Mouse (Mus musculus): ENCODE measurements around the gene Tm9sf3. TPM values are rescaled to one million over a fixed set of nuclear protein-coding genes. Genes with fewer than 3 reads are reported as not detected.

The Tm9sf3 gene
- total and polyA plus RNA-seq, 3 experiments: 34.3 to 114 (median 103) TPM

Other genes with a start within 250 kb of the Tm9sf3 start
- gene Dntt, start 234.7 kb downstream of the Tm9sf3 start, total RNA-seq (2012; rRNA removed): not detected in 2 replicates
- not detected for gene Dntt, start 234.7 kb downstream of the Tm9sf3 start, polyA plus RNA-seq (2012; ENCODE audit: insufficient read depth in 1 of 2, insufficient read length in 2 of 2, low read depth in 1 of 2, low replicate concordance in 2 of 2, missing spikeins in 1 of 2)
- not detected in 2 replicates for gene Opalin, start 186.9 kb downstream of the Tm9sf3 start, total RNA-seq (2012; rRNA removed)
- not detected for gene Opalin, start 186.9 kb downstream of the Tm9sf3 start, polyA plus RNA-seq (2012; ENCODE audit: insufficient read depth in 1 of 2, insufficient read length in 2 of 2, low read depth in 1 of 2, low replicate concordance in 2 of 2, missing spikeins in 1 of 2)
- not detected in 2 replicates for gene Tll2, start 57.2 kb downstream of the Tm9sf3 start, total RNA-seq (2012; rRNA removed)
- not detected for gene Tll2, start 57.2 kb downstream of the Tm9sf3 start, polyA plus RNA-seq (2012; ENCODE audit: insufficient read depth in 1 of 2, insufficient read length in 2 of 2, low read depth in 1 of 2, low replicate concordance in 2 of 2, missing spikeins in 1 of 2)
- gene Pik3ap1, start 121.1 kb upstream of the Tm9sf3 start, total RNA-seq (2012; rRNA removed): 0.12 and 0.13 TPM in 2 replicates
- under 1 TPM in 1 of 2 experiments, not detected in 1; 0.40 TPM for gene Pik3ap1, start 121.1 kb upstream of the Tm9sf3 start, polyA plus RNA-seq (2012; ENCODE audit: insufficient read depth in 1 of 2, insufficient read length in 2 of 2, low read depth in 1 of 2, low replicate concordance in 2 of 2, missing spikeins in 1 of 2)
- 8.7 and 9.1 TPM in 2 replicates for gene Lcor, start 218.6 kb upstream of the Tm9sf3 start, total RNA-seq (2012; rRNA removed)
- gene Lcor, start 218.6 kb upstream of the Tm9sf3 start, polyA plus RNA-seq (2012; ENCODE audit: insufficient read depth in 1 of 2, insufficient read length in 2 of 2, low read depth in 1 of 2, low replicate concordance in 2 of 2, missing spikeins in 1 of 2): 1 to 10 TPM in 1 of 2 experiments, not detected in 1; 8.1 TPM